Mouse (Mus musculus) frontal cortex, postnatal 14 days (tissue): ENCODE data around the gene Myrip.
"Not testable (repeated sequence)": the region's sequence is repeated elsewhere in the genome, so short reads cannot be mapped to it uniquely, and the experiment has no call there.

Experiments
- DNase-seq, 2 experiments: peaks; one replicate each; pipeline ENCODE4 v3.0.0; 2022; ENCODE audit warnings: low spot score in 2 of 2

Gene Myrip

GRCm38 (mm10) chr9:120331048-120331447 lies 29.7 kb downstream of the Myrip start:
- DNase-seq = not testable (repeated sequence)

DNA sequence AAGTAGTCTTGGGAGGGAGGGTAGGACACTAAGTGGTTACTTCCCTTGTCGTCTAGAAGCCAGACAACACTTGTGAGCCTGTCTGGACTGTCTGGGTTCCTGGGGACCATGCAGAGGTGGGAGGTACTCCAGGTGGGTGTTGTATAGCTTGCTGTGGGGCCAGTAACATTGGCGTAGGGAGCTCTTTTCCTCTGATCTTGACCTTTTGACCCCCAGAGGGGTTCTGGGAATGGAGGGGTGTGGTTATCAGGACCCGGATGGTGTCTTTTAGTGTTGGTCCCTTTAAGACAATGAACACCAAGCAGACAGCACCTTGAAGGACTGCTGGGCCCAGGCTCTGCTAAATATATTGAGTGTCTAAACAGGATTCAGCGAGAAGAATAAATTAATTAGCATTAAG lies 36.9 kb downstream of the Myrip start:
- DNase-seq = no peak

- no peak for DNase-seq
Measured at GRCm38 (mm10) chr9:120339975-120340695, 38.8 kb downstream of the Myrip start.

DNA sequence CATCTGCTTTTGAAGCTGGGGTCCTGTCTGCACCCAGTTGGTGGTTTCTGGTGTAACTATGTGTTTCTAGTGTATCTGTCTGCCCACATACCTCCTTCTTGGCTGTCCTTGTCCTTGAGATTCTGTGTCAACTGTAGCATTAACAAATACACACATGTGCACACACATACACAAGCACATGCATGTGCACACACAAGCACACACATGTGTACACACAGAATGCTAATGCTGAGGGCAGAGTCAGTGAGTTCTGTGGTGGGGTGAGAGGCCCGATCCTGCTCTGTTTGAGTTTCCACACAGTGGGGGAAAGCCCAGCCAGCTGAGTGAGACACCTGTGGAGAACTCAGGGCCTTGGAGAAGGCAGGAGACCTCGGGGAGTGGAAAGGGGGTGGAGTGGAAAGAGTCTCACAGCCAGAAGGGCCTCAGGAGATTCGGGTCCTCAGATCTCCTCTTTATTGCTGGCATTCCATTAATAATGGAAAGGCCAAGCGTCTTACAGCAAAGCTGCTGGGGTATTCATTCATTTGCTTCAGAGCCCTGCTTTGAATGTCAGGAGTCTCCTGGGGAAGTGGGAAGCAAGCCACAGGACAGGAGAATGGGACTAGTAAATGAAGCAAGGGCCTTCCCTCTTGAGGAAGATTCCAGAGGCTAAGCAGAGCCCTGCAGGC lies 41.9 kb downstream of the Myrip start:
- no peak for DNase-seq

- no peak for DNase-seq
Measured at GRCm38 (mm10) chr9:120345651-120346151, 44.4 kb downstream of the Myrip start.

- peak; percentile 28 to 58 for DNase-seq
Measured at GRCm38 (mm10) chr9:120349145-120349544, 47.8 kb downstream of the Myrip start.

GRCm38 (mm10) chr9:120350346-120350745 lies 49.0 kb downstream of the Myrip start:
- no peak for DNase-seq

GRCm38 (mm10) chr9:120351061-120351460 lies 49.7 kb downstream of the Myrip start:
- DNase-seq = no peak

- DNase-seq = no peak
Measured at GRCm38 (mm10) chr9:120351474-120351873, 50.2 kb downstream of the Myrip start.

DNA sequence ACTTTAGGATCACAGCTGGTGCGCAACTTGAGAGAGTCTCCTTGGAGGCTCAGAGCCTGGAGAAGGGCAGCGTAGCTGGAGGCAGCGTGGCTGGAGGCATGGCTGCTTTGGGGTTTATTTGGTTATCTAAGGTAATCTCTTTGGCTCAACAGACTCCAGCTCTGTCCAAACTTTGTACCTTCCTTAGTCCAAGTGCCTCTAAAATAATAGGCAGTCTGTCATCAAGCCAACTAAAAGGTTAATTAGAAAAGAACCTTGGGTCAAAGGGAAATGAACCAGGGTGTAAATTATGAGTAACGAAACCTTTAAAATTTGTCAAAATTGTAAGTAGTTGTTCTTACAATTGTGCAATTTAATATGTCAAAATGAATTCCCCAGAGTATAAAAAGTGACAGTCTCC lies 51.7 kb downstream of the Myrip start:
- no peak for DNase-seq

- no peak for DNase-seq
Measured at GRCm38 (mm10) chr9:120353967-120354366, 52.7 kb downstream of the Myrip start.

DNA sequence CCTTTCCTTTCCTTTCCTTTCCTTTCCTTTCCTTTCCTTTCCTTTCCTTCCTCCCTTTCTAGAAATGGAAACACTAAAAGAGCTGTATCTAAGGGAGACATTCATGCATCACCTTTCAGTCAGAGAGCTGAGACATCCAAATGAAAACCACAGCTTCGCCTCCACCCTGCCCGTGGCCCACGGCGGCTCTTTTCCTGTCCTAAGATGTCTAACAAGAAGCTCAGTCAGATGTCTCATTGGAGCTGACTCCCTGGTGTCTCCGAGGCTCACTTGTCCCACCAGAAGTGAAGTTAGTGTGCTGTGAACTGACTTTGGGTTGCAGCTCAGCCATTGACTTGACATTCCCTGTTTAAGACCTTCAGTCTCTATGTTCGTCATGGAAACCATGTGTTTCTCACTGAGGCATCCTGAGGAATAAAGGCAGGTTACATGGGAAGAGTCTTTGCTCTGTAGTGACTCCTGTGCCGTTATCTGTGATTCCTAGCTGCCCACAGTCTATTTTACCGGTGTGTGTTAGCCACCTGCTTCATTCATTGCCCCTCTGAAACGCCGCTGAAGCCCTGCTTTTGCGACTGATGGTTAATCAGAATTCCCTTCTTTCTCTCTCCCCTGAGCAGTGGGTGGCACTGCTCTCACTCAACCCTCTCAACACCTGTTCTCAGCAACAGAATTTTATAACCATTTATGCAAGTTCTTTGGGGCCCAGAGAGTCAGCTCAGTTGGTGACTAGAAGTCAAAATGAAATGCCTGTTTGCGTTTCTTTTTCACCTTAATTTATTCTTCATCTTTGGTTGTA lies 53.4 kb downstream of the Myrip start:
- DNase-seq = no peak

- no peak for DNase-seq
Measured at GRCm38 (mm10) chr9:120356490-120356889, 55.2 kb downstream of the Myrip start.

- DNase-seq = no peak
Measured at GRCm38 (mm10) chr9:120358060-120358459, 56.7 kb downstream of the Myrip start.

- peak; percentile 50 to 73 for DNase-seq
Measured at GRCm38 (mm10) chr9:120360397-120361177, 59.3 kb downstream of the Myrip start.

DNA sequence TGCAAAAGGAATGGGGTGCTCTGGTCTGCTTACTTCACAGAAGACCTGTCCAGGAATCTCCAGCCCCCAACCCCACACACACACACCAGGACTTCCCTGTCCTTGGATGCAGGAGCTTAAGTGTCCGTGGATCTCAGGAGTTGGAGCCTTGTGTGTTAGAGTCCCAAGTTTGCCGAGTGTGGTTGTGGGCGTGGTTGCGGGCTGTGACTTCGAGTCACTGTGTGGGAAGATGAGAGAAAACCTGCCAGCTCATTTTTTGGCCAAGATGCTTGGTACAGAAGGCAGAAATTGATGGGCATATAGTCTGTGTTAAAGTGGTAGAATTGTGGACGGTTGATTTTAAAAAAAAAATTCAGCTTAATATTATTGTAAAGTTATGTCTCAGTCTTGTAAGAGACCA lies 60.3 kb downstream of the Myrip start:
- DNase-seq = no peak

DNA sequence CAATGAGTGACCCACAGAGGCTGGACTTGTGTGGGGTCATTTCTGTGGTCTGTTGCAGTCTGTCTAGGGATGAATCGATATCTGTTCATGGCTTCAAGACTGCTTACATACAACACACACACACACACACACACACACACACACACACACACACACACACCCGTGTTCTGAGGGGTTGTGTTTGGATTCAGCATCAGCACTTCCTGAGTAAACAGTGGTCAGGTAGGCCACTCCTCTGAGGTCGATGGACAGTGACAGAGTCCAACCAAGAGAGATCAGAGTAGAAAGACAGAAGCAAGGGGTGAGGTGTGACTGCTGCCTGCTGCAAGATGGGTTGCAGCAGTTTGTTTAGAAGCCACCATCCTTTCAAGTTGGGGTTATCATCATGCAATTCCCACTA lies 61.4 kb downstream of the Myrip start:
- no peak for DNase-seq

DNA sequence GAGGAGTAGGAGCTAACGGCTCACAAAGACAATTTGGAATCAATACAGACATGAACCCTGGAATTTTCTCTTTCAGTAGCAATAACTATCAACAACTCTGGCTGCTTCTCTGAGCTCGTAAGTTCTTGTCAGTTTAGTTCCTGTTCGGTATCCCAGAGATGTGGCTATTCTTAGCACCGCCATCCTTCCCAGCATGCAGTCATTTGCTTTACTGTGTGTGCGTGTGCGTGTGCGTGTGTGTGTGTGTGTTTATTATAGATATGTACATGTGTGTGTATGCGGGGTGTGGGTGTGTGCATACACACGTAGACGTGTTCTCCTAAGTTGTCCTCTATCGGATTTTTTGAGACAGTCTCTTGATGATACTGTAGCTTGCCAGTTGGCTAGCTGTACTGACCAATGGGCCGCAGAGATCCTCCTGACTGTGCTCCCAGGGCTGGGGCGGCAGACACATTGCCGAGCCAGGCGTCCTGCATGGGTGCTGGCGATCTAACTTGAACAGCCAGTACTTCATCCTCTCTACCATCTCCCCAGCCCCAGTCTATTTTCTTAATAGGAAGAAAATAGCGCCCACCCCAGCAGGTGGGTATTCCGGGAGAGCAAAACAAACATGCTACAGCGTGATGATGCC lies 63.5 kb downstream of the Myrip start:
- no peak for DNase-seq

DNA sequence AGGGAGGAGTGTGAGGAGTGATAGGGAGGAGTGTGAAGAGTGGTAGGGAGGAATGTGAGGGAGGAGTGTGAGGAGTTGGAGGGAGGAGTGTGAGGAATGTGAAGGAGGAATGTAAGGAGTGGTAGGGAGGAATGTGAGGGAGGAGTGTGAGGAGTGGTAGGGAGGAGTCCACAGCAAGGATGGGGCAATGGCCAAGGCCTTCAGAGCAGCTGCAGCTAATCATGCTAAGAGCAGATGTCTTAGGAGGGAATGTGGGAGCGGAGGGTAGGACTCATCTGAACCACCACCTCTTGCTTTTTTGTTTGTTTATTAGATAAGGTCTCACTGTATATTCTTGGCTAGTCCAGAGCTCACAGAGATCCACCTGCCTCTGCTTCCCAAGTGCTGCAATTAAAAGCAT lies 66.2 kb downstream of the Myrip start:
- DNase-seq = no peak

DNA sequence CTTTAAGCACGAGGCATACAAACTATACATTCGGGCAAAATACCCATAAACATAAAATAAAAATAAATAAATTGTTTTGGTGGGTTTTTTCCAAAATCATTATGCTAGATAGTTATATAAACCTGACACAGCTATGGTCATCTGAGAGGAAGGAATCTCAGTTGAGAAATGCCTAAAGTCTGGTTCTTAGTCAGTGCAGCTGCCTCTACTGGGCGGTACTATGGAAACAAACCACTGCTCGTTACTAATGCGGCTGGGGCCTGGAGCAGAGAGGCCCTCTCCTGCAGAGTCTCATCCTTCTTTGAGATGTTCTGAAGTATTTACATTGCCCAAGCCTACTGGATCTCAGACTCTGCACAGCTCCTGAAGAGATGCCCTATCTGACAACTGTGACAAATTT lies 70.3 kb downstream of the Myrip start:
- DNase-seq = no peak

GRCm38 (mm10) chr9:120372347-120372746 lies 71.0 kb downstream of the Myrip start:
- no peak for DNase-seq
